Mouse (Mus musculus) c-Kit-negative CD71-positive TER-119-positive erythroid progenitor cells, embryonic 14.5 days (primary cell): Measurements from ENCODE around the gene Cat.

Experiments
- DNase-seq: peaks from one replicate; pipeline ENCODE4 v3.0.0-alpha.2; 2013; ENCODE audit warnings: low read depth, low spot score

Cat gene

DNA sequence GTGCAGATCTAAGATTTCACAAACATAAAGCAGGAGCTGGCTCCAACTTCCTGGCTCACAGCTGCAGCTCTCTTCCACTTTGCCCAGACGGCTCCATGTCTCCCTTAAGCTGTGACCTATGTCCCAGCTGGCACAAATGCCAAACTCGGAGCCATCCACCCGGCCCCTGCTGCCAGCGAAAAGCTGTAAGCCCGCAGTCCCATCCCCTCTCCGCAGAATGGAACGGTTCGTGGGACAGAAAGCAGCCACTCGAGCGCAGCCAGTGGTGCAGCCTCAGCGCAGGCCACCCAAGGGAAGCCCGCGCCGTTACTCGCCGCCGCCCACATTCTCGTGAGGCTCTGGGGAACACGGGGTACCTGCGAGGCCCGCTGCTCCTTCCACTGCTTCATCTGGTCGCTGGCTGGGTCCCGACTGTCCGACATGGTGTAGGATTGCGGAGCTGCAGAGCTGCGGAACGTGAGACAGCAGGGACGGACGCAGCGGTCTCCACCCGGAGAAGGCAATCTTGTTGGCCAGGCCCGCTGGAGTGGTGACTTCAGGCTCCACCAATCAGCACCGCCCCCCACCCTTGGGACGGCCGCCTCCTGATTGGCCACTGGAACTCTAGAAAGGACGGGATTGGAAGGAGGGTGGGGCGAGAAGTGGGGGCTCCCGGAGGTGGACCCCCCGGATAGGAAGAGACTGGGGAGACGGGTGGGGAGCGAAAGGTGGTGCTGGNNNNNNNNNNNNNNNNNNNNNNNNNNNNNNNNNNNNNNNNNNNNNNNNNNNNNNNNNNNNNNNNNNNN is at the start of gene Cat:
Gene Cat (minus strand): TSS at position 544 of the 785 bp plus-strand sequence.
- DNase-seq: peak; percentile 89

- no peak for DNase-seq
Observed at GRCm38 (mm10) chr2:103525596-103525995, 40.6 kb upstream of the Cat start.

- DNase-seq: no peak
Observed at GRCm38 (mm10) chr2:103516472-103516871, 31.5 kb upstream of the Cat start.

DNA sequence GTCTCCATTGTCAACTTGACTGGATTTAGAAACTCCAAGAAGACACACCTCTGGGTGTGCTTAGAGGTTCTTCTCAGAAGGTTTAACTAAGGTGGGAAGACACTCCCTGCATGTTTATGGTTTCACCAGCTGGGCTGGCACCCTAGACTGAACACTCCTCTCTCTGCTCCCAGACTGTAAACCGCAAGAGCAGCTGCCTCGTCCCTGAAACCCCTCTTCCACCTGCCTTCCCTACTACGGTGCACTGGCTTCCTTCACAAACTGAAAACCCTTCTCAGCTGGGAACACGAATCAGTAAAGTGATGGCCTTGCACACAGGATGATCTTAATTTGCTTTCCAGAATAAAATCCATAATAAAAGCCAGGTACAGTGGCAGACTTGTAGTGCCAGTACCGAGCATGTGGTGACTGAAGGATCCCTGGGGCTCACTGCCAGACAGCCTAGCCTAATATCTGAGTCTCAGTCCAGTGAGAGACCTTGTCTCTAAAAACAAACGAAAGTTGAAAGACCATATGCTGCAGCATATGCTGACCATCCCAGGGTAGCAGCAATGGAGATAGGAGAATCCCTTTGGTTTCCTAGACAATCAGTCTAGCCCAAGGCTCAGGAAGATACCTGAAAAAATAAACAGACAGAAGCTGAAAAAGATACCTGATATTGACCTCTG is 30.7 kb upstream of the Cat start:
- DNase-seq: no peak

DNA sequence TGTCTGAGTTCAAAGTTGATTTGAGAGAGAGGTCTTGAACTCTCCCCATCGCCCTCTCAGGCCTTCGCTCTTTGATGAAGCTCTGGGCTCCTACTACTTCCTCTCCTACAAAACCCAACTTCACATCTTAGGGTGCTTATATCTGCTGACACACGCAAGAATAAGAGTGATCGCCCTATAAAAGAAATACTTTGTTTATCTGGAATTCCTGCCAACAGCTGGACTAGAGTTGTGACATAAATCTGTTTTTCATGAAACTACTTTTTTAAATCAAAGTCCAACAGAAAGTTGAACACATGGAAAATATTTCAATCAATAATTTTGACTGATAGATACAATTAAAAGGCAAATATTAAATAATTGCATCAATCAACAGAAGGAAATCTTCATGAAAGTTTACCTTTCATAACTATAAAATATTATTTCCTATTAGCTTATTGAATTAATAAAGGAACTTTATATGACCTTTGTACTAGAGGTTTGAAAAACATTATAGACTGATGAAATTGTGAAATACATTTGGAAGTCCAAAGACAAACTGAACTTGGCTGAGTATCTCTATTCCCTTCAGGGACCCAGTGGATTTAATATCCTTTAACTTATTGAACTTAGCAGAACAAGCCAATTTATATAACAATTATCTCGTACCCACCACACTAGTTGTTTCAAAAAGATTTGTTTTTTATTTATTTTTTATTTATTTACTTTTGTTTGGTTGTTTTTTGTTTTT is 27.3 kb upstream of the Cat start:
- DNase-seq: no peak

DNA sequence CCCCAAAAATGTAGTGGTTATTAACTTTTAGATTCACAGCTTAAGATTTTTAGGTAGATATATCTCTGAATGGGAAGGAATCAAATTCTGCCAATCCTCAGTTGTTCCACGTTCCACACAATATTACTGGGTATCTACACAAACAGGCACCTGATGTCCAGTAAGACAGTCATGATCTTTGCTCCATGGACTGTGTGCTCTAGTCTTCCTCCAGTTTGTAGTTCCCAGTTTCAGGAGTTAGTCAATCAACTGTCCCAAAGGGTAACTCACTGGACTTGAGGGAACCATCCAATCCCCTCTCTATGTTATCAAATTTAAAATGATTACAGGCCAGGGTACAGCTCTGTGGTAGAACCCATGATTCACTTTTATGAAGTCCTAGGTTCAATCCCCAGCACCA is 26.7 kb upstream of the Cat start:
- DNase-seq: no peak

GRCm38 (mm10) chr2:103511042-103511441 is 26.1 kb upstream of the Cat start:
- no peak for DNase-seq

DNA sequence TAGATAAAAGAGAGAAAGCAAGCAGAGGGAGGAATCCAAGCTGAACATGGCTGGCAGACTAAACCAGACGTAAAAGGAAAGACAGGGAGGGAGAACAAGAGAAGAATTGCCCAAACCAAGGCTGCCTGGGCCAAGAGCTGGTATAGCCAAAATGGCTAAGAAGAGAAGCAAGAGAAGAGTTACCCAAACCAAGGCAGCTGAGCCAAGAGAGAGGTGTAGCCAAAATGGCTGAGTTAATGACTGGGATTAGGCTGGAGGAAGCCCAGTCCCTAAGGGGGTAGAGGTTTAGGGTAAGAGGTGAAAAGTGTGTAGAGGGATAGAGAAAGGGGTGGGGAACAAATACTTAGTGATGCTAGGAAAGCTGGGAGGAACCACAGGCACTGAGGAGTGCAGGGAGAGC is 22.7 kb upstream of the Cat start:
- DNase-seq: no peak

DNA sequence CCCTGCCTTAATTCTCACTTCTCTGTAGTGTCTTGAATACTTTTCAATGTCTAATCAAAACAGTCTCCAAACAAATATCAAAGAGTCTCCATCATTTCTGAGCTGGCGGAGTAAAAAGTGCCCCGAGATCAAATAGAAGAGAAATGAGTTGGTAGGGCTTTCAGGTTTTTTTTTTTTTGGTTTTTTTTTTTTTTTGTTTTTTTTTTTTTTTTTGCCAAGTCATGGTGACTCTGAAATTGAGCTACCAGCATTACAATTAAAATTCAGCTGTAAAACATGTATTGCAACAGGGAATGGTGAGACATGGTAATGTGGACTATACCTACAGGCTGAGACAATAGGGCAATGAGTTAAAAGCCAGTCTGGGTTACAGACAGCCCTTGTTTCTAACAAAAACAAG is 21.0 kb upstream of the Cat start:
- DNase-seq: no peak

DNA sequence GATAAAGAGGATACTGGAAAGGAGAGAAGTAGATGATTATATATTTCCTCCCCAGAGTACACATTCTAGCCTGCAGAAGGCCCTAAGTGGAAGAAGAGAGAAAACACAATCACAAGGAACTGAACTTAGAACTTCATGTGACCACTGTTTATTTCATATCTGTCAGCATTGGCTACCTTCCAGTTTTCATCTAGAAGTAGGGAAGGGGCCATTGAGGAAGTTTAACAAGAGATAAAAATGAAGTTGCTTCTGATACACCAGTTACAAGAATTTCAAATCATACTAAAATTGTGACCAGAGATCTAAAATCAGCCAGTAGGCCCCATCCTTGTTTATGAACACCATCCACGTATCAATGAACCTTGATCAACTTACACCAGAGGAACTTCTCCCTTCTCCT is 19.5 kb upstream of the Cat start:
- no peak for DNase-seq

DNA sequence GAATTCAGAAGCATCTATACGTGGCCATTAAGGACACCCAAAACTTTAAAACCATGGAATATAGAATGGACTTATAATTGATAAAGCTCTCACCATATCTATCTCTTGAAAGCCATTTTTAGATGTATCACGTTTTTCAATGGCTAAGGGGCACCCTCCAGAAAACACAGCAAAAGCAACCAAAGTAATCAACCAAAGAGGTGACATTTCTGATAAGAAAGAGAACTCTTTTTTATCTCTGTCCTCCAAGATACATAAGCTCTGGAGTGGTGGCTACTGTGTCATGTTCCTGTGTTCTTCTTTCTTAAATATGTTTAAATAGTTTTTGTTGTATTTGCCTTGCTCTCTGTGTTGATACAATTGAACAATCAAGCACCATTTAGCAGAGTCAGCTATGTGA is 15.8 kb upstream of the Cat start:
- no peak for DNase-seq

- no peak for DNase-seq
Observed at GRCm38 (mm10) chr2:103495633-103496418, 10.9 kb upstream of the Cat start.

- DNase-seq: no peak
Observed at GRCm38 (mm10) chr2:103493827-103494226, 8.9 kb upstream of the Cat start.

DNA sequence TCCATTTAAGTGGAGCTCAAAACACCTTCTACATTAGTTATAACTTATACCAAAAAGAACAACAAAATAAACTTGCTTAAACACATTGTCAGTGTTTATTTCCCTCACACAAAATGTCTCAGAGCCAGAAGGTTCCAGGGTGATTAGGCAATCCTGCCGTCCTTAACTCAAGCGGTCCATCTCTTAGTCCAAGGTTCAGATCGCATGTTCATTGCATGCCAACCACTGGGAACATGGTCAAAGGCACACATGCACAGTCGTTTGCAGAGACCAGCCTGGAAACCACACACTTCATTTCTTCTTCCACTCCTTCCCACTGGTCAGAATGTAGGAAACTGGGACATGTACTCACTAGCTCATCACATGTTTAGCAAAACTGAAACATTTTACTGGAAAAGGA is 7.6 kb upstream of the Cat start:
- DNase-seq: no peak

DNA sequence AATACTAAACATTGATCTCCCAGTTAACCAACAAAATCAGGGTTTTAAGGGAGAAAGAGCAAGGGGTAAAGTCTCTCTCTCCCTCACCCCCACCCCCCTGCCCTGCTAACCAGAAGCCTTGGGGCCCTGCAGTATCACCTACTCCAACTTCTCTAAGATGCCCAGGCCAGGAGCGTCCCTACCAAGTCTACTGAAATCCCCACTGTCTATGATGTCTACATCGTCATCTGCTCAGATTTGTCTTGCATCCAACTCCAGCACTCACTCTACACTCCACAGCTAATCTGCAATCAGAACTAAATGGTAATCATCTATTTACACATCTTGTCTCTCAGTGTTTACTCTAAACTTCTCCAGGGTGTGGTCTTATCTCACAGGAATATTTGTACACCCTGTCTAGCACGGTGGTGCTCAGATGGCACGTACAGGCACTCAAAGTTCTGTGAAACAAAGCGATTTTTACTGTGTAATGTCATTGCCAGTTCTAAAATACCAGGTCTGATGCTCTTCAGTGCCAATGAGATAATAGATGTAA is 907 bp downstream of the Cat start:
- DNase-seq: peak; percentile 63

DNA sequence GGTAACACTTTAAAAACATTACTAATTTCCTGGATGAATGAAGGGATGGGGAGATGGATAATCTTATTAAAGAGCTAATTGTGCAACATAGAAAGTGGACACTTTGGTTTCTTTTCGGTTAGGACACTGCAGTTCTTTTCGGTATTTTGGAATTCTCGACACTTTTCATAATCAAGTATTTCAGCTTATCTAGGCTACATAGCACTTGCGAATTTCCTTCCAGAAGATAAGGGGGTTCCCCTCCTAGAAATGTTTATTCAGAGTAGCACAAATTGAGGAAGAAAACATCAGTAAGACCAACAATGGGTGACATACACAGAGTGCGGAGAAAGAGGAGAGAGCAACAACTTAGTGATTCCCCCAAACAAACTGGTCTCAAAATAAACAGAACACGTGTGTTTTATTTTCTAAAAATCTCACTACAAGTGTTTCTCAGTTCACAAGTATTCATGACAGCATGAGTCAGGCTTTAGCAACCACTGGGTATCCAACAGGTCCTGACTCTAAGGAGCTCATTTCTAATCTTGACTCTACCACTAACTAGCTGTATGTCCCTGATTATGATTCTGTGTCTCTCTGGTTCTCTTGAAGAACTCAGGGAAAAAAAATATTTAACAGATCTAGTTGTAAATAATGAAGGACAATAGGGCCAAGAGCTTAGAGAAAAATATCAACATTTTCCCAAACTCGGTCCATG is 1.5 kb downstream of the Cat start:
- peak; percentile 57 for DNase-seq

GRCm38 (mm10) chr2:103481314-103482231 is 3.4 kb downstream of the Cat start:
- no peak for DNase-seq

DNA sequence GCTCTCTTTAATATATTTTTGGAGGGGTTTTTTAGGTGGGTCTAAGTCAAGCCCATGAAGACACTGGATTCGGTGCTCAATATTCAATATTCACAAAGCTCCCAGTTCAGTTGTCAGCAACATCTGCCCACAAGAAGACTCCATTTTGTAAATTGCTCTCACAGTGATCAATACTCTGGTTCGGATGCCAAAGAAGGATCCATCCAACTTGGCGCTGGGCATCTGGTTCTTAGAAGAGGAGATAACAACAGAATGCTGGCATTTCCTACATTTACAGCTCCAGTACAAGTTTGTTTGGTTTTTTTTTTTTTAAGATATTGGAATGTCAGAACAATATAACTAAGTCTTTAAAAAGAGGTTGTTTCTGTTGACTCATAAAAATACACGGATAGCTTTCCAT is 4.1 kb downstream of the Cat start:
- no peak for DNase-seq

DNA sequence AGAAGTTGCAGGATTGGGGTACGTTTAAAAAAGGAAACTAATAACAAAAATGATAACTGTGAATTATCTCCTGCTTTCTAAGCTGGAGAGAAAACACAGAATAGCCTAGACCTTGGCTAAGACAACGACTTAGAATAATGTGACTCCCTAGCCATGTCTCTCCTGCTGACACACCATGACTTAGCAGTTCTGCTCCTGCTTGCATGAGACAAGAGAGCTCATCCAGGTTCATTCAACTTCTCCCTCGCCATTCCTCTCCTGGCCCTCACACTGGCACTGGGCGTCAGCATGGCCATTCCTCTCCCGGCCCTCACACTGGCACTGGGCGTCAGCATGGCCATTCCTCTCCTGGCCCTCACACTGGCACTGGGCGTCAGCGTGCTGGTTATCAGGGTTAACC is 4.7 kb downstream of the Cat start:
- peak; percentile 87 for DNase-seq

DNA sequence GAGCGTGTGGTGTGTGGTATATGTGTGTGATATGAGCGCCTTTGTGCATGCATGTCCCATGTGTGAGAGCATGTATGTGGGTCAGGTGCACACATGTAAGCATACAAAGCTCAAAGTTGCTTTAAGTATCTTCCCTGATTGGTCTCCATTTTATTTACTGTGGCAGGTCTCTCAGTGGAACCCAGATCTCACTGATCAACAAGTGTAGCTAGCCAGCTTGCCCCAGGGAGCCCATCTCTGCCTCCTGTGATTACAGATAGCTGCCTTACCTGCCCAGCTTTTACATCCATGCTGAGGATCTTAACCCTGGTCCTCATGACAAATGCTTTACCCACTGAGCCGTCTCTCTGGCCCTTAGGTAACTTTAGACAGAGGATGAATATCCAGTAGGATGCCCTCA is 6.6 kb downstream of the Cat start:
- no peak for DNase-seq
